Mouse (Mus musculus): ENCODE results near the gene Etv6. TPM values are rescaled to one million over a fixed set of nuclear protein-coding genes. Genes with fewer than 3 reads are reported as not detected.

The Etv6 gene
- polyA plus RNA-seq, 1 experiment from 2014 or later: 23.5 TPM

GRCm38 (mm10) chr6:134248720-134249119 is 213.2 kb downstream of the Etv6 start:
- in situ Hi-C loops (cut with MboI; ENCODE audit: low pct_unique_long_range_greater_than_20kb): no loop called here
- no peaks in the 10 kb centered on the region for H3K27me3 ChIP-seq
- TF ChIP-seq CTCF (IDR thresholded peaks at IDR 0.05): no peak
- ATAC-seq (no peak), DNase-seq (ENCODE audit: low read depth, low spot score) (no peak)
- ChIA-PET CTCF (no interaction called here), POLR2A (interaction anchor here (0.6 kb wide), 1 partner anchor 62 kb away, joined by 3 read pairs; no protein-coding TSS in a partner anchor)

GRCm38 (mm10) chr6:134250764-134251163 is 215.3 kb downstream of the Etv6 start:
- DNase-seq (ENCODE audit: low read depth, low spot score): no peak
- H3K27me3 ChIP-seq: no peaks in the 10 kb centered on the region
- CTCF ChIA-PET: interaction anchor here (1.2 kb wide), 1 partner anchor 13 kb away, joined by 3 read pairs; no protein-coding TSS in a partner anchor
- ATAC-seq: no peak
- TF ChIP-seq CTCF (IDR thresholded peaks at IDR 0.05): no peak
- in situ Hi-C loops (cut with MboI; ENCODE audit: low pct_unique_long_range_greater_than_20kb): loop anchor here (25.0 kb wide), 1 partner anchor 362 kb away; no protein-coding TSS in a partner anchor
- POLR2A ChIA-PET: no interaction called here

GRCm38 (mm10) chr6:134251364-134251763 is 215.9 kb downstream of the Etv6 start:
- in situ Hi-C loops (cut with MboI; ENCODE audit: low pct_unique_long_range_greater_than_20kb): loop anchor here (25.0 kb wide), 1 partner anchor 361 kb away; no protein-coding TSS in a partner anchor
- ChIA-PET CTCF (interaction anchor here (1.2 kb wide), 1 partner anchor 14 kb away, joined by 3 read pairs; no protein-coding TSS in a partner anchor), POLR2A (no interaction called here)
- H3K27me3 ChIP-seq: no peaks in the 10 kb centered on the region
- no peak for TF ChIP-seq CTCF (IDR thresholded peaks at IDR 0.05)
- no peak for ATAC-seq
- DNase-seq (ENCODE audit: low read depth, low spot score): no peak

- DNase-seq (ENCODE audit: low read depth, low spot score) (no peak), ATAC-seq (no peak)
- no peak for TF ChIP-seq CTCF (IDR thresholded peaks at IDR 0.05)
- ChIA-PET POLR2A (no interaction called here), CTCF (no interaction called here)
- H3K27me3 ChIP-seq: no peaks in the 10 kb centered on the region
- in situ Hi-C loops (cut with MboI; ENCODE audit: low pct_unique_long_range_greater_than_20kb): loop anchor here (25.0 kb wide), 1 partner anchor 360 kb away; no protein-coding TSS in a partner anchor
Observed at GRCm38 (mm10) chr6:134252081-134252755, 216.7 kb downstream of the Etv6 start.

GRCm38 (mm10) chr6:134256369-134256768 is 220.9 kb downstream of the Etv6 start:
- H3K27me3 ChIP-seq: no peaks in the 10 kb centered on the region
- CTCF ChIA-PET: no interaction called here
- POLR2A ChIA-PET: no interaction called here
- no peak for TF ChIP-seq CTCF (IDR thresholded peaks at IDR 0.05)
- in situ Hi-C loops (cut with MboI; ENCODE audit: low pct_unique_long_range_greater_than_20kb): loop anchor here (25.0 kb wide), 1 partner anchor 356 kb away; no protein-coding TSS in a partner anchor
- DNase-seq (ENCODE audit: low read depth, low spot score) (no peak), ATAC-seq (no peak)

- peak; percentile 26 for TF ChIP-seq CTCF (IDR thresholded peaks at IDR 0.05)
- H3K27me3 ChIP-seq: no peaks in the 10 kb centered on the region
- ChIA-PET CTCF (no interaction called here), POLR2A (no interaction called here)
- ATAC-seq (no peak), DNase-seq (ENCODE audit: low read depth, low spot score) (no peak)
- in situ Hi-C loops (cut with MboI; ENCODE audit: low pct_unique_long_range_greater_than_20kb): loop anchor here (25.0 kb wide), 1 partner anchor 352 kb away; no protein-coding TSS in a partner anchor
Observed at GRCm38 (mm10) chr6:134259913-134260312, 224.4 kb downstream of the Etv6 start.

GRCm38 (mm10) chr6:134261904-134262303 is 226.4 kb downstream of the Etv6 start:
- ATAC-seq: no peak
- ChIA-PET POLR2A (no interaction called here), CTCF (no interaction called here)
- TF ChIP-seq CTCF (IDR thresholded peaks at IDR 0.05): no peak
- DNase-seq (ENCODE audit: low read depth, low spot score): no peak
- in situ Hi-C loops (cut with MboI; ENCODE audit: low pct_unique_long_range_greater_than_20kb): loop anchor here (25.0 kb wide), 1 partner anchor 350 kb away; no protein-coding TSS in a partner anchor
- H3K27me3 ChIP-seq: no peaks in the 10 kb centered on the region

GRCm38 (mm10) chr6:134262383-134262782 is 226.9 kb downstream of the Etv6 start:
- no peaks in the 10 kb centered on the region for H3K27me3 ChIP-seq
- ChIA-PET CTCF (no interaction called here), POLR2A (no interaction called here)
- DNase-seq (ENCODE audit: low read depth, low spot score) (no peak), ATAC-seq (no peak)
- no peak for TF ChIP-seq CTCF (IDR thresholded peaks at IDR 0.05)
- in situ Hi-C loops (cut with MboI; ENCODE audit: low pct_unique_long_range_greater_than_20kb): loop anchor here (25.0 kb wide), 1 partner anchor 350 kb away; no protein-coding TSS in a partner anchor

GRCm38 (mm10) chr6:134262911-134263607 is 227.6 kb downstream of the Etv6 start:
- ATAC-seq (peak; percentile 7), DNase-seq (ENCODE audit: low read depth, low spot score) (no peak)
- CTCF ChIA-PET: interaction anchor here (0.6 kb wide), 1 partner anchor 303 kb away, joined by 3 read pairs; no protein-coding TSS in a partner anchor
- no peak for TF ChIP-seq CTCF (IDR thresholded peaks at IDR 0.05)
- H3K27me3 ChIP-seq: no peaks in the 10 kb centered on the region
- POLR2A ChIA-PET: no interaction called here
- in situ Hi-C loops (cut with MboI; ENCODE audit: low pct_unique_long_range_greater_than_20kb): loop anchor here (25.0 kb wide), 1 partner anchor 349 kb away; no protein-coding TSS in a partner anchor

GRCm38 (mm10) chr6:134273884-134274283 is 238.4 kb downstream of the Etv6 start:
- ATAC-seq: no peak
- in situ Hi-C loops (cut with MboI; ENCODE audit: low pct_unique_long_range_greater_than_20kb): loop anchor here (25.0 kb wide), 1 partner anchor 338 kb away; no protein-coding TSS in a partner anchor
- TF ChIP-seq CTCF (IDR thresholded peaks at IDR 0.05): no peak
- no peak for DNase-seq (ENCODE audit: low read depth, low spot score)
- H3K27me3 ChIP-seq: no peaks in the 10 kb centered on the region
- ChIA-PET CTCF (interaction anchor here (1.5 kb wide), 1 partner anchor 11 kb away, joined by 3 read pairs; no protein-coding TSS in a partner anchor), POLR2A (no interaction called here)

- ChIA-PET POLR2A (no interaction called here), CTCF (interaction anchor here (1.0 to 1.3 kb wide), 2 partner anchors 16 to 42 kb away, joined by 3 read pairs; no protein-coding TSS in a partner anchor)
- peak; percentile 79 for ATAC-seq
- in situ Hi-C loops (cut with MboI; ENCODE audit: low pct_unique_long_range_greater_than_20kb): no loop called here
- no peak for TF ChIP-seq CTCF (IDR thresholded peaks at IDR 0.05)
- H3K27me3 ChIP-seq: no peaks in the 10 kb centered on the region
- DNase-seq (ENCODE audit: low read depth, low spot score): no peak
Observed at GRCm38 (mm10) chr6:134276954-134277353, 241.5 kb downstream of the Etv6 start.

All from Patski (cell line).